Mouse (Mus musculus): Measurements from ENCODE around the gene Gm813. TPM values are rescaled to one million over a fixed set of nuclear protein-coding genes. Genes with fewer than 3 reads are reported as not detected.

Gm813 gene
- polyA plus RNA-seq, 1 experiment = not detected

DNA sequence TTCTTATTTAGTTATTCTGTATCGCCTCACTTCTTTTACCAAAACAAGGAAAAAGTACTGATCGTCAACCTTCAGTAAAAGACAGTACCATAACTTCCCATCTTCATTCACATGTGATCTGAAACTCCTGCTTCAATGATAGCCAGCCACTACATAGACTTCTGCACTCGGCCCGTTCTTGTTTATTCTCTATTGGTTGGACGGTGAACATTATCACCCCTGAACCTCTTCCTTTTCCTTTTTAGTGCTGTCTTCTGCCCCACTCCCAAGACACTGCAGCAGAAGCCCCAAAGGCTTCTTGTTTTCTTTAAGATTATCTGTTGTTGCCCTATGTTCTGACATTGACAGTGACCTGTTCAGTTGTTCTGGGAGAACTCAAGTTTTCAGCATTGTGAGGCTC, 12.2 kb upstream of the Gm813 start:
- 92% methylated on average over 5 of the region's 5 CpGs for WGBS
- TF ChIP-seq POLR2A (IDR thresholded peaks at IDR 0.05; ENCODE audit: low read depth, low read length) = no peak
- TF ChIP-seq CTCF (IDR thresholded peaks at IDR 0.05; ENCODE audit: extremely low read depth, insufficient read length, insufficient replicate concordance, low read depth, low read length) = no peak
- no peak overlapping the region for H3K27ac ChIP-seq (ENCODE audit: insufficient read depth, low read depth, low read length)
- no peak overlapping the region for H3K4me3 ChIP-seq (ENCODE audit: low read depth, low read length)
- no peaks in the 10 kb centered on the region for H3K27me3 ChIP-seq (ENCODE audit: control insufficient read depth, insufficient read depth, low read length)
- no peaks in the 10 kb centered on the region for H3K36me3 ChIP-seq (ENCODE audit: control insufficient read depth, insufficient read depth, low read length)
- H3K4me1 ChIP-seq (ENCODE audit: control insufficient read depth, insufficient read depth, insufficient read length, low read length) = no peaks in the 10 kb centered on the region

- no peaks in the 10 kb centered on the region for H3K36me3 ChIP-seq (ENCODE audit: control insufficient read depth, insufficient read depth, low read length)
- H3K4me1 ChIP-seq (ENCODE audit: control insufficient read depth, insufficient read depth, insufficient read length, low read length) = no peaks in the 10 kb centered on the region
- no peak overlapping the region for H3K27ac ChIP-seq (ENCODE audit: insufficient read depth, low read depth, low read length)
- no peak overlapping the region for H3K4me3 ChIP-seq (ENCODE audit: low read depth, low read length)
- TF ChIP-seq POLR2A (IDR thresholded peaks at IDR 0.05; ENCODE audit: low read depth, low read length) (no peak), CTCF (IDR thresholded peaks at IDR 0.05; ENCODE audit: extremely low read depth, insufficient read length, insufficient replicate concordance, low read depth, low read length) (no peak)
- no peaks in the 10 kb centered on the region for H3K27me3 ChIP-seq (ENCODE audit: control insufficient read depth, insufficient read depth, low read length)
- 100% methylated on average over 1 of the region's 2 CpGs for WGBS
Observed at GRCm38 (mm10) chr16:58628336-58628680, 11.5 kb upstream of the Gm813 start.

DNA sequence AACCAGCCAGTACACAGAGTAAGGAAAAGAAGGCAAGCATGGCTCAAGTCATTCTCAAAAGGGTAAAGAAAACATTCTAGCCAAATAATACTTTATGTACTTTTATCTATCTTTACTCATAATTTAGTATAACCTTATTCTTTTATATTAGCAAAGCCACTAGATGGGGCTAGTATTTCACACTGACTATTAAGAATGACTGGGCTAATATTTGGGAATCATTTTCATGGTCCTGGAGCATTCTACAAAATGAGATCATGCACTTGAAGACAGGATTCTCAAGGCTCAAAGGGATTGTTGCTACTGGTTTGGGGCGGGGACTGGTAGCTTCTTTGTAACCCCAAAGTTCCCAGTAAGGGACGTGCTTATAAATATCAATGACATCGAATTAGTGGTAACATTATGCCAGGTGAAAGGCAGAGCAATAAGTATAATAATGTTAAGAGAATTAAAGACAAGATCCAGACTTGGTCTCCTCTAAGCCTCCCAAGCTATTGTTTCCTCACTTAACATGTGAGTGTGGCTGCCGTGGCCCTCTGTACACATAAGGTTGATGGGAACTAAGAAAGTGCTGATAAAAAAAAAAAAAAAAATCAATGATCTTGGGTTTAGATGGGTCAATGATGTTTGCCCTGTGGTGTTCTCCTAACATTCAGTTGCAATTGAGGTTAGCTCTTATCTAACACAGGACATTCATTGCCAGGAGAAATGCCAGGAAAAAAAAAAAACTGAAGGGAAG, 11.0 kb upstream of the Gm813 start:
- no peaks in the 10 kb centered on the region for H3K27me3 ChIP-seq (ENCODE audit: control insufficient read depth, insufficient read depth, low read length)
- no peaks in the 10 kb centered on the region for H3K4me1 ChIP-seq (ENCODE audit: control insufficient read depth, insufficient read depth, insufficient read length, low read length)
- no peaks in the 10 kb centered on the region for H3K36me3 ChIP-seq (ENCODE audit: control insufficient read depth, insufficient read depth, low read length)
- no peak for TF ChIP-seq CTCF (IDR thresholded peaks at IDR 0.05; ENCODE audit: extremely low read depth, insufficient read length, insufficient replicate concordance, low read depth, low read length)
- no peak for TF ChIP-seq POLR2A (IDR thresholded peaks at IDR 0.05; ENCODE audit: low read depth, low read length)
- H3K27ac ChIP-seq (ENCODE audit: insufficient read depth, low read depth, low read length) = no peak overlapping the region
- WGBS = 75% methylated on average over 4 of the region's 4 CpGs
- H3K4me3 ChIP-seq (ENCODE audit: low read depth, low read length) = no peak overlapping the region

GRCm38 (mm10) chr16:58623944-58624343, 7.2 kb upstream of the Gm813 start:
- TF ChIP-seq CTCF (IDR thresholded peaks at IDR 0.05; ENCODE audit: extremely low read depth, insufficient read length, insufficient replicate concordance, low read depth, low read length) = peak; percentile 51; the same call in 1 of the 2 replicates
- TF ChIP-seq POLR2A (IDR thresholded peaks at IDR 0.05; ENCODE audit: low read depth, low read length) = no peak

GRCm38 (mm10) chr16:58623114-58623513, 6.3 kb upstream of the Gm813 start:
- WGBS = 74% methylated on average over 4 of the region's 4 CpGs
- TF ChIP-seq CTCF (IDR thresholded peaks at IDR 0.05; ENCODE audit: extremely low read depth, insufficient read length, insufficient replicate concordance, low read depth, low read length) (no peak), POLR2A (IDR thresholded peaks at IDR 0.05; ENCODE audit: low read depth, low read length) (no peak)
- Histone ChIP-seq H3K27ac (ENCODE audit: insufficient read depth, low read depth, low read length) (no peak overlapping the region), H3K4me3 (ENCODE audit: low read depth, low read length) (no peak overlapping the region), H3K27me3 (ENCODE audit: control insufficient read depth, insufficient read depth, low read length) (no peaks in the 10 kb centered on the region), H3K4me1 (ENCODE audit: control insufficient read depth, insufficient read depth, insufficient read length, low read length) (no peaks in the 10 kb centered on the region; the same call in 1 of the 2 replicates), H3K36me3 (ENCODE audit: control insufficient read depth, insufficient read depth, low read length) (no peaks in the 10 kb centered on the region)

More at GRCm38 (mm10) chr16:58623944-58624343, 7.2 kb upstream of the Gm813 start:
- H3K4me1 ChIP-seq (ENCODE audit: control insufficient read depth, insufficient read depth, insufficient read length, low read length) = no peaks in the 10 kb centered on the region; the same call in 1 of the 2 replicates
- 62% methylated on average over 6 of the region's 6 CpGs for WGBS
- no peak overlapping the region for H3K27ac ChIP-seq (ENCODE audit: insufficient read depth, low read depth, low read length)
- H3K27me3 ChIP-seq (ENCODE audit: control insufficient read depth, insufficient read depth, low read length) = no peaks in the 10 kb centered on the region
- H3K36me3 ChIP-seq (ENCODE audit: control insufficient read depth, insufficient read depth, low read length) = no peaks in the 10 kb centered on the region
- no peak overlapping the region for H3K4me3 ChIP-seq (ENCODE audit: low read depth, low read length)

DNA sequence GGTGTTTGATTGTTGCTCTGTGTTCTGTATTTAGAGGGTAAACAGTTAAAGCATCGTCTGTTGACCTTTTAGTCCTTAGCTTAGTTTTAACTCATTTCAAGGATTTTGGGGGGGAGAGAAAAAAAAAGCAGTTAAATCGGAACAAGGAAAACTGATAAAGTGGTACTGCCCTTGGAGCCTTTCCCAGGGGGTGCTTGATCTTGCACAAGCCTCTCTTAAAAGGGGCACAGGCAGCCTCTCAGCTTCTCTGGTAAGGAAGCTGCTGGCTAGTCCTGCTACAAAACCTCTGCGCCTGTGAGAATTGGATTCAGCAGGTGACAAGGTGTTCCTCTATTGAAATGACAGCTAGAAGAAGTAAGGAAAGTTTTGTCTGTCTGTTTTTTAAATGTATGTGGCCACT, 5.6 kb upstream of the Gm813 start:
- no peak for TF ChIP-seq CTCF (IDR thresholded peaks at IDR 0.05; ENCODE audit: extremely low read depth, insufficient read length, insufficient replicate concordance, low read depth, low read length)
- Histone ChIP-seq H3K4me3 (ENCODE audit: low read depth, low read length) (no peak overlapping the region), H3K27ac (ENCODE audit: insufficient read depth, low read depth, low read length) (no peak overlapping the region), H3K27me3 (ENCODE audit: control insufficient read depth, insufficient read depth, low read length) (no peaks in the 10 kb centered on the region), H3K4me1 (ENCODE audit: control insufficient read depth, insufficient read depth, insufficient read length, low read length) (no peaks in the 10 kb centered on the region; the same call in 1 of the 2 replicates), H3K36me3 (ENCODE audit: control insufficient read depth, insufficient read depth, low read length) (no peaks in the 10 kb centered on the region)
- WGBS = 69% methylated on average over 3 of the region's 3 CpGs

DNA sequence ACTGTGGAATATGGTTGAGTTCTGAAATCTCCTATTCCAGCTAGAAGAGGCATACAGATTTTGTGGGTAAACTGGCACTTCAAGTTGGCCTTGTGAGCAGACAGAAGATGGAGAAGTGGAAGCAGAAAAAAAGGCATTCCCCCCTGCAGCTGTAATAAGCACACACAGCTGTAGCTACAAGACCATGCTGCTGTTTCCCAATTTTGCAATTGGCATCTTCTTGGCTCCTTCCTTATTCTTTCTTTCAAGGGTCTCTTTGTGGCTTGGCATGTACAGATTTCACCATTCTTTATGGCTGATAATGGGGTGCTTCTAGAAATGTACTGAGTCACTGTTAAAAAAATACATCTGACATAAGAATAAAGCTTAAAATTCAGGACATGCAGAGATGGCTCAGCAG, 568 bp upstream of the Gm813 start:
- H3K36me3 ChIP-seq (ENCODE audit: control insufficient read depth, insufficient read depth, low read length) = no peaks in the 10 kb centered on the region
- no peak for TF ChIP-seq CTCF (IDR thresholded peaks at IDR 0.05; ENCODE audit: extremely low read depth, insufficient read length, insufficient replicate concordance, low read depth, low read length)
- no peak overlapping the region for H3K4me3 ChIP-seq (ENCODE audit: low read depth, low read length)

More for the DNA sequence above, 568 bp upstream of the Gm813 start:
- Histone ChIP-seq H3K4me1 (ENCODE audit: control insufficient read depth, insufficient read depth, insufficient read length, low read length) (no peaks in the 10 kb centered on the region; the same call in 1 of the 2 replicates), H3K27me3 (ENCODE audit: control insufficient read depth, insufficient read depth, low read length) (no peaks in the 10 kb centered on the region), H3K27ac (ENCODE audit: insufficient read depth, low read depth, low read length) (no peak overlapping the region)

Measured in small intestine, adult 2 months (tissue).